Mouse (Mus musculus): Measurements from ENCODE around the gene Sgta. TPM values are rescaled to one million over a fixed set of nuclear protein-coding genes. Genes with fewer than 3 reads are reported as not detected.

Gene Sgta
- total and polyA plus RNA-seq, 3 experiments: 100 to 1,019 (median 152) TPM

DNA sequence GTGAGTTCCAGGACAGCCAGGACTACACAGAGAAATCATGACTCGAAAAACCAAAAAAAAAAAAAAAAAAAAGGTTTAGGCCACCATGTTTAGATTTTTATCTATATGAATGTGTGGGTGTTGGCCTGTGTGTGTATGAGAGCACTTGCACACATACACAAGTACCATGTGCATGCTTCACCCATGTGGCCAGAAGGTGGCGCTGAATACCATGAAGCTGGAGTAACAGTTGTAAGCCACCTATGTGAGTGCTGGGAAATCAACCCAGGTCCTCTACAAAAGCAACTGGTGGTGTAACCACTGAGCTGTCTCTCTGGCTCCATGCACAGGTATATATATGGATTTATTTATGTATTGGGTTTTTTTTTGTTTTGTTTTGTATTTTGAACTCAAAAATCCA is 27.0 kb upstream of the Sgta start:
- Histone ChIP-seq H3K9ac (ENCODE audit: control insufficient read depth, low read depth, low read length, poor library complexity, severe bottlenecking) (no peak overlapping the region), H3K4me1 (ENCODE audit: control insufficient read depth in 1 of 2, insufficient read depth in 2 of 2, low read length in 2 of 2) (no peaks in the 10 kb centered on the region), H3K79me2 (ENCODE audit: control insufficient read depth, insufficient read depth, low read length, poor library complexity) (no peaks in the 10 kb centered on the region), H3K4me3 (ENCODE audit: control insufficient read depth in 1 of 2, insufficient read depth in 1 of 2, low read depth in 2 of 2, low read length in 2 of 2) (no peak overlapping the region), H3K27ac (ENCODE audit: control insufficient read depth, low read depth, low read length) (no peak overlapping the region), H3K9me3 (replicated peaks; ENCODE audit: insufficient read depth, low read length) (no peaks in the 10 kb centered on the region), H3K36me3 (ENCODE audit: control insufficient read depth in 1 of 2, insufficient read depth in 2 of 2, low read length in 2 of 2) (no peaks in the 10 kb centered on the region), H3K27me3 (ENCODE audit: control insufficient read depth in 1 of 2, insufficient read depth in 2 of 2, low read length in 2 of 2) (no peaks in the 10 kb centered on the region)
- TF ChIP-seq RAD21 (IDR thresholded peaks at IDR 0.05; ENCODE audit: low read depth, low read length) (peak; percentile 70), MAX (IDR thresholded peaks at IDR 0.05; ENCODE audit: low read length) (peak; percentile 73), SMC3 (IDR thresholded peaks at IDR 0.05; ENCODE audit: low read depth, low read length) (peak; percentile 61), MXI1 (IDR thresholded peaks at IDR 0.05; ENCODE audit: low read depth, low read length) (peak; percentile 25; the same call in 1 of the 2 replicates), MAFK (IDR thresholded peaks at IDR 0.05; ENCODE audit: borderline replicate concordance, low read depth, low read length) (no peak), MYC (IDR thresholded peaks at IDR 0.05; ENCODE audit: low read depth, low read length) (peak; percentile 88), ZC3H11A (IDR thresholded peaks at IDR 0.05; ENCODE audit: low read depth, low read length) (peak; percentile 59), GATA1 (IDR thresholded peaks at IDR 0.05; ENCODE audit: low read depth, low read length) (no peak), CTCF (IDR thresholded peaks at IDR 0.05 in 2 of 3, conservative IDR thresholded peaks at IDR 0.05 in 1 of 3; ENCODE audit: control insufficient read depth in 1 of 3, insufficient read depth in 1 of 3, low read depth in 2 of 3, low read length in 3 of 3, poor library complexity in 1 of 3, severe bottlenecking in 1 of 3) (peak; percentile 69 to 77 (median 72))
- DNase-seq (ENCODE audit: low read depth, low spot score): peak; percentile 84

GRCm38 (mm10) chr10:81082168-81082960 is 22.4 kb upstream of the Sgta start:
- peak; percentile 73 for DNase-seq (ENCODE audit: low read depth, low spot score)
- Histone ChIP-seq H3K9me3 (replicated peaks; ENCODE audit: insufficient read depth, low read length) (no peaks in the 10 kb centered on the region), H3K27ac (ENCODE audit: control insufficient read depth, low read depth, low read length) (no peak overlapping the region), H3K36me3 (ENCODE audit: control insufficient read depth in 1 of 2, insufficient read depth in 2 of 2, low read length in 2 of 2) (no peaks in the 10 kb centered on the region; a peak in 1 of 4 replicates), H3K4me1 (ENCODE audit: control insufficient read depth in 1 of 2, insufficient read depth in 2 of 2, low read length in 2 of 2) (no peaks in the 10 kb centered on the region), H3K9ac (ENCODE audit: control insufficient read depth, low read depth, low read length, poor library complexity, severe bottlenecking) (no peak overlapping the region), H3K79me2 (ENCODE audit: control insufficient read depth, insufficient read depth, low read length, poor library complexity) (no peaks in the 10 kb centered on the region), H3K4me3 (ENCODE audit: control insufficient read depth in 1 of 2, insufficient read depth in 1 of 2, low read depth in 2 of 2, low read length in 2 of 2) (no peak overlapping the region), H3K27me3 (ENCODE audit: control insufficient read depth in 1 of 2, insufficient read depth in 2 of 2, low read length in 2 of 2) (no peaks in the 10 kb centered on the region)
- no peak for TF ChIP-seq CHD2 (IDR thresholded peaks at IDR 0.05; ENCODE audit: low read length)
- TF ChIP-seq ZKSCAN1 (IDR thresholded peaks at IDR 0.05; ENCODE audit: low read depth, low read length): no peak
- TF ChIP-seq E2F4 (IDR thresholded peaks at IDR 0.05; ENCODE audit: borderline replicate concordance, low read depth, low read length): no peak
- no peak for TF ChIP-seq HCFC1 (IDR thresholded peaks at IDR 0.05; ENCODE audit: low read depth, low read length)
- TF ChIP-seq SMC3 (IDR thresholded peaks at IDR 0.05; ENCODE audit: low read depth, low read length): peak; percentile 62
- TF ChIP-seq MAZ (IDR thresholded peaks at IDR 0.05; ENCODE audit: low read depth, low read length): no peak
- TF ChIP-seq USF2 (IDR thresholded peaks at IDR 0.05; ENCODE audit: borderline replicate concordance in 1 of 2, insufficient read depth in 1 of 2, low read depth in 1 of 2, low read length in 2 of 2): no peak
- 0 out of 4 replicates have a peak, but pooled peaks of 1 of the 2 experiments have one; percentile 1 for TF ChIP-seq POLR2A (IDR thresholded peaks at IDR 0.05; ENCODE audit: control insufficient read depth in 1 of 2, insufficient read depth in 1 of 2, low read depth in 1 of 2, low read length in 2 of 2, poor library complexity in 1 of 2)
- TF ChIP-seq ZC3H11A (IDR thresholded peaks at IDR 0.05; ENCODE audit: low read depth, low read length): peak; percentile 39
- TF ChIP-seq USF1 (IDR thresholded peaks at IDR 0.05; ENCODE audit: low read depth, low read length): no peak
- TF ChIP-seq TCF12 (IDR thresholded peaks at IDR 0.05; ENCODE audit: low read depth, low read length): no peak
- TF ChIP-seq CTCF (IDR thresholded peaks at IDR 0.05 in 2 of 3, conservative IDR thresholded peaks at IDR 0.05 in 1 of 3; ENCODE audit: control insufficient read depth in 1 of 3, insufficient read depth in 1 of 3, low read depth in 2 of 3, low read length in 3 of 3, poor library complexity in 1 of 3, severe bottlenecking in 1 of 3): peak; percentile 72 to 86 (median 75)
- no peak for TF ChIP-seq SIN3A (IDR thresholded peaks at IDR 0.05; ENCODE audit: low read length)
- no peak for TF ChIP-seq MXI1 (IDR thresholded peaks at IDR 0.05; ENCODE audit: low read depth, low read length)
- no peak for TF ChIP-seq GABPA (IDR thresholded peaks at IDR 0.05; ENCODE audit: low read depth, low read length)
- TF ChIP-seq MYB (IDR thresholded peaks at IDR 0.05; ENCODE audit: low read depth, low read length): no peak
- TF ChIP-seq ETS1 (IDR thresholded peaks at IDR 0.05; ENCODE audit: low read depth, low read length): no peak
- TF ChIP-seq MAX (IDR thresholded peaks at IDR 0.05; ENCODE audit: low read length): no peak
- TF ChIP-seq TBP (IDR thresholded peaks at IDR 0.05; ENCODE audit: low read depth, low read length): no peak
- no peak for TF ChIP-seq RCOR1 (IDR thresholded peaks at IDR 0.05; ENCODE audit: low read depth, low read length)
- no peak for TF ChIP-seq NELFE (IDR thresholded peaks at IDR 0.05; ENCODE audit: low read depth, low read length)
- TF ChIP-seq POLR2AphosphoS5 (IDR thresholded peaks at IDR 0.05; ENCODE audit: borderline replicate concordance, low read depth, low read length): no peak
- no peak for TF ChIP-seq NRF1 (IDR thresholded peaks at IDR 0.05; ENCODE audit: insufficient read depth, low read depth, low read length, poor library complexity, severe bottlenecking)
- TF ChIP-seq UBTF (IDR thresholded peaks at IDR 0.05; ENCODE audit: borderline replicate concordance, insufficient read depth, low read depth, low read length): no peak
- no peak for TF ChIP-seq BHLHE40 (IDR thresholded peaks at IDR 0.05; ENCODE audit: borderline replicate concordance, low read depth, low read length)
- peak; percentile 62 for TF ChIP-seq RAD21 (IDR thresholded peaks at IDR 0.05; ENCODE audit: low read depth, low read length)

Data from MEL (cell line).